Mouse (Mus musculus): ENCODE measurements around the gene Mthfr.

Mthfr gene

GRCm38 (mm10) chr4:148065702-148066400 lies 27.0 kb downstream of the Mthfr start:
- in situ Hi-C loops (cut with MboI) = no loop called here

GRCm38 (mm10) chr4:148066401-148066744 lies 27.5 kb downstream of the Mthfr start:
- in situ Hi-C loops (cut with MboI) = no loop called here

- in situ Hi-C loops (cut with MboI) = no loop called here
Measured at GRCm38 (mm10) chr4:148067346-148067745, 28.5 kb downstream of the Mthfr start.

DNA sequence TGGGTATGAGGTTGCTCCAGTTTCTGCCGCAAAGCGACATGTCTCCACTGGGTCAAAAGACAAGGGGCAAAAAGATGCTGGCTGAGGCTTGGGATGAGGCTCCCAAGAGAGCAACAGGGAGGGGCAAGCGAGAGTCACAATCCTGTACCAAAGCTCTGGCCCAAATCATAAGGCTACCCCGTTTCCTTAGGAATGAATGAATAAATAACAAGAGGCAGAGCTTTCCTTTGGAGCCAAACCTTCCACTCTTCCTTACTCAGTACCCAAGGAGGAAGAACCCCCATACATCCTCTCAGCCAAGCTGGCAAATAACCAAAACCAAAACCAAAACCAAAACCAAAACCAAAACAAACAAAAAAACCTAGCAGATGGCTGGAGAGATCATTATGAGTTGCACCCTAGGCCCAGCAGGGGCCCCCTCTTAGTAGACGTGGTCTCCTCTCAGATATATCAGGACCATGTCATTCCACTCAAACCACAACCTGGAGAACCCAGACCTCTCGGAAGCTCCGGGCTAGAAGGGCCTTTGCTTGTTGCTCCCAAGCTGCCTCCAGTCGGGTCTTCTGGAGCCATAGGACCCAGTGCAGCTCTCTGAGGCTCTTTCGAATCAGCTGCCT lies 30.8 kb downstream of the Mthfr start:
- in situ Hi-C loops (cut with MboI) = no loop called here

DNA sequence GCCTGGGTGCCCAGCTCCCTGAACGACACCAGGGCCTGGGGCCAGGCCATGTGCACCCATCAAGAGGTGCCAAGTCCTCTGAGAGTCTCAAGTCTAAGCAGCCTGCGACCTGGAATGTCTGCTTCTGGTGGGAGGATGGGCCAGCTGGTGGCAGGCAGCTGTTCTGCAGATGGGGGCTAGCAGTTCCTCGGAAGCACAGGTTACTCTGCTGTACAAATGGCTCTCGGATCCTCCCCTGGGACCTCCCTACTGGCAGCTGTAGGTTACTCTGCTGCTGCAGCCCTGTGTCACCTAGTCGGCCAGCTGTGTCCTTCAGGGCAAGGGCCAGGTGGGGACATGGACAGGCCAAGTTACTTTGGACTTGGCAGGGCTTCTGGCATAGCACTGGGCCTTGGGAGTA lies 32.6 kb downstream of the Mthfr start:
- in situ Hi-C loops (cut with MboI) = no loop called here

GRCm38 (mm10) chr4:148074521-148075189 lies 35.8 kb downstream of the Mthfr start:
- in situ Hi-C loops (cut with MboI) = no loop called here

DNA sequence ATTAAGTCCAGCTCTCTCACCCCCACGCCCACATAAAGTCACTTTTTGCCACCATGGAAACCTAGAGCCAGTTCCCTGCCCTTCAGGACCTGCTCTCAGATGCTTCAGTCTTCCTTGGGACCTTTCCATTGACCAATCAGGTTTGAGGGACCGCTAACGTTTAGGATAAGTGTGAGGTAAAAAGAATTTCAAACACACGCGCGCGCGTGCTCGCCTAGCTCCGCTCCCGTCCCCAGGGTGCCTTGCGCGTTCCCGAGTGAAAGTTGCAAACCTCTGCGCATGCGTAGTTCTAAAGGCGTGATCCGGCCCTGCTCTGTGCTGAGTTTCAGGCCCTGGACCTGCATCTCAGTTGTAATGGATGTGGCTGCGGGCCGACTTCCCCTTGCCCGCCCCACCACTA lies 36.4 kb downstream of the Mthfr start:
- in situ Hi-C loops (cut with MboI) = no loop called here

DNA sequence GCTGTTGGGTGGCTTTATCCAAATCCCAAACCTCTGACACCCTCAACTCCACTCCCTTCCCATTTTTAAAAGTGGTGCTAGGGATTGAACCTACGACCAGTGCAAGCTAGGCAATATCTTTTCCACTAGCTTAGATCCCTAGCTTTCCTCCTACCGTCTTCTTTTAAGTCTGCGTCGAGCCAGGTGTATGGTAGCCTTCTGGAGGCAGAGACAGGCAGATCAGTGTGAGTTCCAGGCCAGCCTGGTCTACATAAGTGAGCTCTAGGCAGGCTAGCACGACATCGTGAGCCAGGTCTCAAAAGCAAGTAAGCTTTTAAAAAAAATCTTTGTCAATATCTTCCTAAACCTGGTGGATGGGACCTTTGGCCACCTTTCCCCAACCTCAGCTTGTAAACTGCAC lies 37.0 kb downstream of the Mthfr start:
- in situ Hi-C loops (cut with MboI) = no loop called here

DNA sequence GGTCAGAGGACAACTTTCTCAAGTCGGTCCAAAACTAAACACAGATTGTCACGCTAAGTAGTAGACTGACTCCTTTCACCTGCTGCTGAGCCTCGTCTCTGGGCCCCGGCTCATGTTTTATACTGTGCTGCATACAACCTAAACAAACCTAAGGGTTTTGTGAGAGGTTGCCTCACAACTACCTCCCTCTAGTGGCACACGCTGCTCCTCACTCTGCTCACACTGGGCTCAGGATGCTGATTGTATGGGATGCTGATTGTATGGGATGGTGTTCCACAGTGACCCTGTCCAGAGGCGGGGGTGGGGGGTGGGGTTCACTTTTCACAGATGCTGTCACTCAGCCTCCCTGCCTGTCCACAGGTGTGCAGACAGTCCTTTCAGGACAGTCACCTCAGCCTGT lies 40.3 kb downstream of the Mthfr start:
- in situ Hi-C loops (cut with MboI) = no loop called here

- in situ Hi-C loops (cut with MboI) = no loop called here
Measured at GRCm38 (mm10) chr4:148079944-148080596, 41.2 kb downstream of the Mthfr start.

DNA sequence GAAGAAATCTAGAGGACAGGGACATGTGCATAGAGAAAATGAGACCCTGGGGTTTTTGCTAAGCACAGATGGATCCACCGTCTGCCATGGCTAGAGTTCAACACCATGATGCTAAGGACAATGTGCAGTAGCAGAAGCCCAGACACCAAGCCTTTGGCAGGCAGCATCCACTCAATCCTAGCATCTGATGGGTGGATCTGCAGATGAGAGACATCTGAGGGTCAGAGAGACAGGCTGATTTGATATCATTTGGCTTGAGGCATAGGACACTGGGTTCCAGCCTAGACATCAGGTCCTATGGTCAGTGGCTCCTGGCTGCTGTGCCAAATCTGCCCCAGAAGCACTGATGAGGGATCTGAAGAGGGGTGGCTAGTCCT lies 41.7 kb downstream of the Mthfr start:
- in situ Hi-C loops (cut with MboI) = no loop called here

DNA sequence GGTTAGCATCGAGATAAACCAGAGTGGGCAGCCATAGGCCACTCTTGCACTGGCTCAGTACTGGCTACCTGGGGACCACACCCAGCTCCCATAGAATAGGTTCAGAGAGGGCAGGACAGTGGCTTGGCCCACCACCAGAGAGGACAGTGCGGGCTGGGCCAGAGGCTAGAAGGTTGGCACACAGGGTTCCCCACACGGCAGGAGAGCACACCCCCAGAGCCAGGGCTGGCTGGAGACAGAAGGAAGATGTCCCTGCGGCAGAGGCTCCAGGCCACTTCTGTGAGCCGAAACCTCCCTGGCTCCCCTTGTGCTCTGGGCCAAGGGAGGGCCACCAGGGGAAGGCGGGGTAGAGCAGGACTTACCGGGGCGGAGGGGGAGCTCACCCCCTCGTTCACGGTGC lies 42.3 kb downstream of the Mthfr start:
- in situ Hi-C loops (cut with MboI) = no loop called here

DNA sequence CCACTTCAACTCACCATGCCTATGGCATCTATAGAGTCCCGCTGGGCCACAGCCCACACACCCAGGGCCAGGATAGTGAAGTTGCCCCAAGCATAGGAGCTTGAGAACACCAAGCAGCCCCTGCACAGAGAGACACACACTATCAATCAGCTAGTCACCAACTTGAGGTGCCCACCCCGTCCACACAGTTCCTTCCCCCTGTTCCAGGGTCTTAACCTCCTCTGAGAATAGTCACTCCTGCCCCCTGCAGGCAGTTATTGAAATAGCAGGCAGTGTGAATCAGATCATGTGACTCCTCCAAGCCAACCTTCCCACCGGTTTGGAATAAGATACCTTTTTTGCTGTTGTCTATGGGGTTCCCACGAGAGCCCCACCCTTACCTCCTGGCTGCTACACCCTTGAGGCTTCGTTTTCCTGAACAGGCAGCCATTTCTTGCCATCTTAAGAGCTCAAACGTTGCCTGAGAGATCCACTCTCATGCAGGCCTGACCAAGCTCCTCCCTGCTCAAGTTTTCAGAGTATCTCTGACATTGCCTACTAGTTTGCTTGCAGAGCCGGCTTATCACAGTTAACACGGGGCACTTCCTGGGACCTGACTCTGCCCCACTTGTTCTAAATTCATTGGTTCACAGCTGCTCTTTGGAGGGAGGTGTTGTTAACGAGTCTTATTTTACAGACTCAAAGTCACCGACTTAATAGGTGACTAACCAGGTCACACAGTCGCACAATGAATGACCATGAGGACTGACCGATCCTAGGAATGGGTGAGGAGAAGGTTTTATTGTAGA lies 43.6 kb downstream of the Mthfr start:
- in situ Hi-C loops (cut with MboI) = no loop called here

GRCm38 (mm10) chr4:148083176-148083899 lies 44.5 kb downstream of the Mthfr start:
- in situ Hi-C loops (cut with MboI) = no loop called here

GRCm38 (mm10) chr4:148084261-148084714 lies 45.4 kb downstream of the Mthfr start:
- in situ Hi-C loops (cut with MboI) = no loop called here

- in situ Hi-C loops (cut with MboI) = no loop called here
Measured at GRCm38 (mm10) chr4:148085131-148085906, 46.4 kb downstream of the Mthfr start.

DNA sequence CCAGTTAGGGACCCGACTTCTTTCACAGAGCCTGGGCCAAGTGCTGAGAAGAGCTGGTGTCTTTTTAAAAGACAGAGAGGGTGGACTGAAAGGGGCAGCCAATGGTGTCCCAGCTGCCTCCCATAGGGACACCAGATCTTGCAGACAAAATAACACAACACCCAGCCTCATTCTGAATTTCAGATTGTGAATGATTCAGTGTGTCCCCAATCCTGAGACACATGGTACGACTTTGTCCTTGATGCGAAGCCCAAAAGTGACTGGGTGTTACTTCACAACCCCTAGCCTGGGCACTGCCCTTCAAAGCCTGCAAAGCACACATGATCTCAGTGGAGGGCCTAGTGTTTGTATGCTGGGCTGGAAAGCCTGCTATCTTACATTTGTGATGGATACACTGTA lies 47.0 kb downstream of the Mthfr start:
- in situ Hi-C loops (cut with MboI) = no loop called here

DNA sequence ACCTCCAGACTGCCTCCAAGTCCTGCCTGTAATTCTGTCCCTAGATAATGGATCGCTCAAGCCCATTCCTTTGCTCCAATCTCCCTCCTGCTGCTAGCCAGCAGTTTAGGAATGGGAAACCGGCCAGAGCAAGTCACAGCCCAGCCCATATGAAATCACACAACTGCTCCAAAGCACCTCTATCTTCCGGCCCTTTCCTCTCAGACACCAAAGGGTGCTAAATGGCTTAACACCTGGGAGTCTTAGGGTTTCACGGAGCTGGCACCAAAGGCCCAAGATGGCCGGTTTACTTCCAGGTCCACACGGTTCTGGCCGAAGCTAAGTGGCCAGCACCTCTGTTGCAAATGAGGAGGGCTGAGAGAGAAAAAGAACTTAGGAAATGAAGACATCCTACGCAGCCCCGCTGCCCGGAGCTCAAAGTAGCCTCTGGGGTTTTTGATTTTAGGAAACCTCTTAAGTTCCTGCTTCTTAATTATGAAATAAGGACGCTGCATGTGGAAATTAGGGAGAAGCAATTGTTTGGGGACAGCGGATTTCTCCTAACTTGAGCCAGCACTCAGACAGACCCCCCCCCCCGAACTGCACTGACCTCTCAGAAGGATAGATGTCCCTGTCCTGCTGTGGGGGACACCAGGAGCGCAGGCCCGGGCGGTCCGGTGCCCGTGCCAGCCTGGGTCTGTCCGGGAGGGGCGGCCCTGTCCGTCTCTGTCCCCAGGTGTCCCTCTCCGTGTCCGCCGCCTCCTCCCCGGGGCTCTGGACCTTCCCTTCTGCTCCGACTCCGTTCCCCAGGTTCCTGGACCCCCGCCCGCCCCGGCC lies 48.4 kb downstream of the Mthfr start:
- in situ Hi-C loops (cut with MboI) = no loop called here

- in situ Hi-C loops (cut with MboI) = no loop called here
Measured at GRCm38 (mm10) chr4:148087907-148088527, 49.1 kb downstream of the Mthfr start, which contains the start of gene Agtrap. Agtrap (minus strand) TSS chr4:148088031.

All from mature B cell (primary cell).